Mouse (Mus musculus): ENCODE data around the gene Surf2. TPM values are rescaled to one million over a fixed set of nuclear protein-coding genes. Genes with fewer than 3 reads are reported as not detected.
A peak's percentile ranks its signal among the peaks of the same experiment; 100 is the strongest.

The Surf2 gene
- polyA plus RNA-seq, 1 experiment from 2014 or later: 28.4 TPM

GRCm38 (mm10) chr2:26909387-26909784 is 6.8 kb upstream of the Surf2 start:
- Histone ChIP-seq H3K9ac (ENCODE audit: low read length) (peak overlapping the region; percentile 90), H3K4me2 (ENCODE audit: low read length) (peak overlapping the region; percentile 86), H3K36me3 (ENCODE audit: control insufficient read depth, insufficient read depth, low read length) (peaks cover 75% of the 10 kb centered on the region), H3K4me1 (ENCODE audit: control insufficient read depth in 2 of 2, insufficient read depth in 2 of 2, low read length in 2 of 2) (peaks cover 11 to 25% of the 10 kb centered on the region in 2 experiments), H3K27me3 (ENCODE audit: control insufficient read depth, insufficient read depth, low read length) (no peaks in the 10 kb centered on the region), H3K9me3 (ENCODE audit: control insufficient read depth, low read length) (no peaks in the 10 kb centered on the region), H3K27ac (replicated peaks in 1 of 2; ENCODE audit: control insufficient read depth in 1 of 2, insufficient read depth in 1 of 2, low read depth in 2 of 2, low read length in 2 of 2) (peak overlapping the region in 1 of 2 experiments; percentile 86; a peak in 1 of 4 replicates), H3K4me3 (ENCODE audit: control insufficient read depth in 1 of 2, insufficient read depth in 1 of 2, low read depth in 1 of 2, low read length in 2 of 2) (peak overlapping the region; percentile 70 to 72; a peak in 3 of 4 replicates)
- no peak for ATAC-seq (ENCODE audit: insufficient number of reproducible peaks, insufficient read depth, low FRiP score, low read depth)

- H3K27ac ChIP-seq (replicated peaks in 1 of 2; ENCODE audit: control insufficient read depth in 1 of 2, insufficient read depth in 1 of 2, low read depth in 2 of 2, low read length in 2 of 2): peak within 1 kb of the TSS; percentile 84 to 86
- no peaks in the 10 kb centered on the region for H3K27me3 ChIP-seq (ENCODE audit: control insufficient read depth, insufficient read depth, low read length)
- ATAC-seq (ENCODE audit: insufficient number of reproducible peaks, insufficient read depth, low FRiP score, low read depth): peak; percentile 92
- peak within 1 kb of the TSS; percentile 99 for H3K9ac ChIP-seq (ENCODE audit: low read length)
- under 1% methylated on average over 74 of the region's 74 CpGs for WGBS
- peak within 1 kb of the TSS; percentile 72 to 99 for H3K4me3 ChIP-seq (ENCODE audit: control insufficient read depth in 1 of 2, insufficient read depth in 1 of 2, low read depth in 1 of 2, low read length in 2 of 2)
- peak within 1 kb of the TSS; percentile 98 for H3K4me2 ChIP-seq (ENCODE audit: low read length)
- peaks cover 70% of the 10 kb centered on the region for H3K36me3 ChIP-seq (ENCODE audit: control insufficient read depth, insufficient read depth, low read length)
- peaks cover 12 to 30% of the 10 kb centered on the region in 2 experiments for H3K4me1 ChIP-seq (ENCODE audit: control insufficient read depth in 2 of 2, insufficient read depth in 2 of 2, low read length in 2 of 2)
- no peaks in the 10 kb centered on the region for H3K9me3 ChIP-seq (ENCODE audit: control insufficient read depth, low read length)
Observed at GRCm38 (mm10) chr2:26910124-26910993, 5.8 kb upstream of the Surf2 start, which contains the start of the genes Med22 and Rpl7a. Gene Med22 (minus strand): TSS chr2:26910677. Gene Rpl7a (plus strand): TSS chr2:26910764.

- Histone ChIP-seq H3K9ac (ENCODE audit: low read length) (peak overlapping the region; percentile 99), H3K27ac (replicated peaks in 1 of 2; ENCODE audit: control insufficient read depth in 1 of 2, insufficient read depth in 1 of 2, low read depth in 2 of 2, low read length in 2 of 2) (peak overlapping the region; percentile 84 to 85), H3K36me3 (ENCODE audit: control insufficient read depth, insufficient read depth, low read length) (peaks cover 62% of the 10 kb centered on the region), H3K4me1 (ENCODE audit: control insufficient read depth in 2 of 2, insufficient read depth in 2 of 2, low read length in 2 of 2) (peaks cover 16 to 35% of the 10 kb centered on the region in 2 experiments), H3K27me3 (ENCODE audit: control insufficient read depth, insufficient read depth, low read length) (no peaks in the 10 kb centered on the region), H3K9me3 (ENCODE audit: control insufficient read depth, low read length) (no peaks in the 10 kb centered on the region), H3K4me3 (ENCODE audit: control insufficient read depth in 1 of 2, insufficient read depth in 1 of 2, low read depth in 1 of 2, low read length in 2 of 2) (peak overlapping the region; percentile 72 to 99), H3K4me2 (ENCODE audit: low read length) (peak overlapping the region; percentile 98)
- WGBS: under 1% methylated on average over 37 of the region's 37 CpGs
- peak; percentile 27 for ATAC-seq (ENCODE audit: insufficient number of reproducible peaks, insufficient read depth, low FRiP score, low read depth)
Observed at GRCm38 (mm10) chr2:26910994-26911765, 5.0 kb upstream of the Surf2 start.

- Histone ChIP-seq H3K27me3 (ENCODE audit: control insufficient read depth, insufficient read depth, low read length) (no peaks in the 10 kb centered on the region), H3K36me3 (ENCODE audit: control insufficient read depth, insufficient read depth, low read length) (peaks cover 51% of the 10 kb centered on the region)
- ATAC-seq (ENCODE audit: insufficient number of reproducible peaks, insufficient read depth, low FRiP score, low read depth): no peak
Observed at GRCm38 (mm10) chr2:26912253-26912770, 3.9 kb upstream of the Surf2 start.

GRCm38 (mm10) chr2:26913416-26914147 is 2.6 kb upstream of the Surf2 start:
- Histone ChIP-seq H3K4me1 (ENCODE audit: control insufficient read depth in 2 of 2, insufficient read depth in 2 of 2, low read length in 2 of 2) (peaks cover 24 to 48% of the 10 kb centered on the region in 2 experiments), H3K4me2 (ENCODE audit: low read length) (no peak overlapping the region), H3K4me3 (ENCODE audit: control insufficient read depth in 1 of 2, insufficient read depth in 1 of 2, low read depth in 1 of 2, low read length in 2 of 2) (no peak overlapping the region), H3K9me3 (ENCODE audit: control insufficient read depth, low read length) (no peaks in the 10 kb centered on the region), H3K36me3 (ENCODE audit: control insufficient read depth, insufficient read depth, low read length) (peaks cover 48% of the 10 kb centered on the region), H3K27me3 (ENCODE audit: control insufficient read depth, insufficient read depth, low read length) (no peaks in the 10 kb centered on the region), H3K27ac (replicated peaks in 1 of 2; ENCODE audit: control insufficient read depth in 1 of 2, insufficient read depth in 1 of 2, low read depth in 2 of 2, low read length in 2 of 2) (no peak overlapping the region), H3K9ac (ENCODE audit: low read length) (no peak overlapping the region)
- WGBS: 75% methylated on average over 17 of the region's 17 CpGs
- ATAC-seq (ENCODE audit: insufficient number of reproducible peaks, insufficient read depth, low FRiP score, low read depth): no peak

More at GRCm38 (mm10) chr2:26912253-26912770, 3.9 kb upstream of the Surf2 start:
- peak overlapping the region; percentile 98 for H3K4me2 ChIP-seq (ENCODE audit: low read length)
- no peaks in the 10 kb centered on the region for H3K9me3 ChIP-seq (ENCODE audit: control insufficient read depth, low read length)
- peak overlapping the region; percentile 72 to 99; a peak in 3 of 4 replicates for H3K4me3 ChIP-seq (ENCODE audit: control insufficient read depth in 1 of 2, insufficient read depth in 1 of 2, low read depth in 1 of 2, low read length in 2 of 2)
- H3K27ac ChIP-seq (replicated peaks in 1 of 2; ENCODE audit: control insufficient read depth in 1 of 2, insufficient read depth in 1 of 2, low read depth in 2 of 2, low read length in 2 of 2): no peak overlapping the region
- H3K9ac ChIP-seq (ENCODE audit: low read length): peak overlapping the region; percentile 99
- H3K4me1 ChIP-seq (ENCODE audit: control insufficient read depth in 2 of 2, insufficient read depth in 2 of 2, low read length in 2 of 2): peaks cover 22 to 41% of the 10 kb centered on the region in 2 experiments
- WGBS: 66% methylated on average over 5 of the region's 5 CpGs

GRCm38 (mm10) chr2:26914148-26914941 is 1.8 kb upstream of the Surf2 start:
- no peak overlapping the region for H3K4me2 ChIP-seq (ENCODE audit: low read length)
- WGBS: 68% methylated on average over 8 of the region's 8 CpGs
- no peaks in the 10 kb centered on the region for H3K27me3 ChIP-seq (ENCODE audit: control insufficient read depth, insufficient read depth, low read length)
- H3K36me3 ChIP-seq (ENCODE audit: control insufficient read depth, insufficient read depth, low read length): peaks cover 56% of the 10 kb centered on the region
- H3K9me3 ChIP-seq (ENCODE audit: control insufficient read depth, low read length): no peaks in the 10 kb centered on the region
- no peak overlapping the region for H3K4me3 ChIP-seq (ENCODE audit: control insufficient read depth in 1 of 2, insufficient read depth in 1 of 2, low read depth in 1 of 2, low read length in 2 of 2)
- H3K27ac ChIP-seq (replicated peaks in 1 of 2; ENCODE audit: control insufficient read depth in 1 of 2, insufficient read depth in 1 of 2, low read depth in 2 of 2, low read length in 2 of 2): no peak overlapping the region
- H3K4me1 ChIP-seq (ENCODE audit: control insufficient read depth in 2 of 2, insufficient read depth in 2 of 2, low read length in 2 of 2): peaks cover 24 to 40% of the 10 kb centered on the region in 2 experiments
- ATAC-seq (ENCODE audit: insufficient number of reproducible peaks, insufficient read depth, low FRiP score, low read depth): no peak
- no peak overlapping the region for H3K9ac ChIP-seq (ENCODE audit: low read length)

Measured in heart, embryonic 14.5 days (tissue).